Mouse (Mus musculus): ENCODE measurements around the gene Cmc2.

Gene Cmc2

GRCm38 (mm10) chr8:116905252-116905651, 16.0 kb downstream of the Cmc2 start:
- no peak for DNase-seq

GRCm38 (mm10) chr8:116904736-116905135, 16.5 kb downstream of the Cmc2 start:
- DNase-seq = no peak

- DNase-seq = no peak
These were observed 25.7 kb downstream of the Cmc2 start for GRCm38 (mm10) chr8:116895521-116895920.

GRCm38 (mm10) chr8:116893938-116894337, 27.3 kb downstream of the Cmc2 start:
- DNase-seq = no peak

- DNase-seq = no peak
These were observed 28.6 kb downstream of the Cmc2 start for GRCm38 (mm10) chr8:116892636-116893035.

GRCm38 (mm10) chr8:116892130-116892529, 29.1 kb downstream of the Cmc2 start:
- DNase-seq = no peak

GRCm38 (mm10) chr8:116891446-116891845, 29.8 kb downstream of the Cmc2 start:
- DNase-seq = no peak

GRCm38 (mm10) chr8:116887813-116888212, 33.4 kb downstream of the Cmc2 start:
- no peak for DNase-seq

GRCm38 (mm10) chr8:116881396-116881795, 39.9 kb downstream of the Cmc2 start:
- no peak for DNase-seq

- no peak for DNase-seq
These were observed 45.3 kb downstream of the Cmc2 start for GRCm38 (mm10) chr8:116875798-116876450.

GRCm38 (mm10) chr8:116873986-116874385, 47.3 kb downstream of the Cmc2 start:
- DNase-seq = no peak

- DNase-seq = no peak
These were observed 47.7 kb downstream of the Cmc2 start for GRCm38 (mm10) chr8:116873586-116873985.

- DNase-seq = no peak
These were observed 48.4 kb downstream of the Cmc2 start for GRCm38 (mm10) chr8:116872761-116873342.

- peak in 1 of 2 experiments; percentile 13 for DNase-seq
These were observed 52.6 kb downstream of the Cmc2 start for GRCm38 (mm10) chr8:116868699-116869098.

- no peak for DNase-seq
These were observed 53.9 kb downstream of the Cmc2 start for GRCm38 (mm10) chr8:116867321-116867720.

- DNase-seq = peak in 1 of 2 experiments; percentile 41
These were observed 54.9 kb downstream of the Cmc2 start for GRCm38 (mm10) chr8:116866118-116866903.

GRCm38 (mm10) chr8:116864514-116864913, 56.7 kb downstream of the Cmc2 start:
- DNase-seq = no peak

- no peak for DNase-seq
These were observed 57.2 kb downstream of the Cmc2 start for GRCm38 (mm10) chr8:116864022-116864387.

- no peak for DNase-seq
These were observed 57.8 kb downstream of the Cmc2 start for GRCm38 (mm10) chr8:116863357-116864021.

GRCm38 (mm10) chr8:116862191-116862590, 59.1 kb downstream of the Cmc2 start:
- DNase-seq = no peak

- DNase-seq = no peak
These were observed 69.2 kb downstream of the Cmc2 start for GRCm38 (mm10) chr8:116852042-116852441.

- no peak for DNase-seq
These were observed 73.2 kb downstream of the Cmc2 start for GRCm38 (mm10) chr8:116848042-116848441.

- no peak for DNase-seq
These were observed 78.6 kb downstream of the Cmc2 start for GRCm38 (mm10) chr8:116842678-116843077.
